23 mouse cellular contexts compared by ENCODE assay signal in genomic region chr14:32778362-32778761, GRCm38 (mm10). TPM values are rescaled to one million over a fixed set of nuclear protein-coding genes. Genes with fewer than 3 reads are reported as not detected.
"Had no signal": no experiment of that assay in that cellular context is flagged by ENCODE, and none has a peak within 500 bp of the region (broad histone marks: within the 10 kb centered on the region; RNA-seq: fewer than 3 reads in every experiment).

No protein-coding gene starts in this region.

- H3K27ac ChIP-seq: neural tube, embryonic 13.5 days; neural tube, embryonic 15.5 days; stomach, embryonic 15.5 days; stomach, postnatal 0 days had no signal

- DNase-seq: retina, postnatal 1 day; right cerebral cortex, adult 18-20 months; right cerebral cortex, postnatal 14 days; right cerebral cortex, postnatal 25 days; right cerebral cortex, postnatal 4 days; spleen, adult 18-20 months; thymus, adult 18-20 months; thymus, adult 2 months; thymus, postnatal 14 days; thymus, postnatal 25 days; thymus, postnatal 36 days; thymus, postnatal 4 days had no signal

- H3K4me1 ChIP-seq: neural tube, embryonic 13.5 days; neural tube, embryonic 15.5 days; stomach, embryonic 15.5 days had no signal

- H3K4me3 ChIP-seq: neural tube, embryonic 13.5 days; neural tube, embryonic 15.5 days; stomach, embryonic 15.5 days had no signal

- H3K9me3 ChIP-seq: neural tube, embryonic 13.5 days; neural tube, embryonic 15.5 days; stomach, embryonic 15.5 days had no signal

- H3K36me3 ChIP-seq: neural tube, embryonic 13.5 days; neural tube, embryonic 15.5 days; stomach, embryonic 15.5 days had no signal

- H3K27me3 ChIP-seq: neural tube, embryonic 13.5 days; neural tube, embryonic 15.5 days; stomach, embryonic 15.5 days had no signal

RNA-seq across cellular contexts. Expression of gene Tmem273, which starts 7.4 kb away (rescaled TPM):
- polyA plus RNA-seq: testis, adult 2 months had no signal

RNA-seq across cellular contexts. Expression of gene Fam170b, which starts 55.4 kb away (rescaled TPM):
- total RNA-seq: neutrophil, adult 5-6 weeks had no signal
- polyA plus RNA-seq: neural tube, embryonic 14.5 days; neural tube, embryonic 15.5 days; small intestine, adult 2 months; spleen, adult 2 months; stomach, embryonic 15.5 days; stomach, postnatal 0 days; thymus, adult 2 months; thymus, postnatal 0 days; urinary bladder, adult 2 months had no signal
